Mouse (Mus musculus) adrenal gland, postnatal 36 days (tissue): Measurements from ENCODE around the gene Htr1f. TPM values are rescaled to one million over a fixed set of nuclear protein-coding genes. Genes with fewer than 3 reads are reported as not detected.

ENCODE experiments used
- DNase-seq, 2 experiments: peaks; one replicate each; pipeline ENCODE4 v3.0.0; 2021; ENCODE audit warnings: mixed read lengths in 1 of 2
- total RNA-seq, 2 experiments: library from RNA; stranded (reverse); gene quantifications; 2 replicates each; pipeline ENCODE4 v1.2.3; 2021

Gene Htr1f
- total RNA-seq, 2 experiments from 2014 or later, result not detected

DNA sequence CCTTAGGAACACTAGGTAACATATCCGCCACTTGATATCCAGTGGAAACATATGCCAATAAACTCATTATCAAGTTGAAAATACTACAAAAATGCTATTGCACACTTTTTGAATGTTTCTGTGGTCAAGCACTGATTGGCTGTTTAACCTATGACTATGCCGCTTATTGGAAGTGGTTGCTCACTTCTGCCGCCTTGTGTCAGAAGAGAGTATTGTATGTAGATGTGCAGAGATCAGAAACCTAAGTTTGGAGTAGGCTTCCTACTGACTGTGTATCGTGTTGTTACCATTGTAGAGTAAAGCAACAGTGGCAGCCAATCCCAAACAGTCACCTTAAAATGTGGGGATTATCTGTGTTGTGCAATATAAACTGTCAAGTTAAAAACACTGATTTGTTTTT lies 144.0 kb downstream of the Htr1f start:
- peak in 1 of 2 experiments; percentile 7 for DNase-seq

DNA sequence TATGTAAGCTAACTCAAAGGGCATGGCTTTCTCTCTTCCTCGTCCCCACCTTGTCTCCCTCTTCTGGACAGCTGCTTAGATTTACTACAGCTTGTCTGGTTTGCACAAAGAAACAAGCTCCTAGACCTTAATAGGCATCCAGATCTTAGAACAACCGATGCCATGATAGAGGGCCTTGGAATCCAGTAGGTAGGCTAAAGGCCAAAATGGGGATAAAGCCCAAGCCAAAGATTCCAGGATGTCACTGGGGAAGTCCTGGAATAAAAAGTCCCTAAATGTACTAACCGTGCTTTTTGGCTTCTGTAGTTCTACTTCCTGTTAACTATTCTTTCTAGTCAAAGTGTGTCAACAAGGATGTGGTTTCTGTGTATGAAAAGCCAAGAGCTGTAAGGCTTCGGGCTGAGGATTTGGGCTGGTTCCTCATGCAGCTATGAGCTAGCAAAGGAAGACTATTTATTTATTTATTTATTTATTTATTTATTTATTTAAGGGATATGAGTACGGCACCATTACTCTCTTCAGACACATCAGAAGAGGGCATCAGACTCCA lies 163.9 kb downstream of the Htr1f start:
- DNase-seq, result no peak

DNA sequence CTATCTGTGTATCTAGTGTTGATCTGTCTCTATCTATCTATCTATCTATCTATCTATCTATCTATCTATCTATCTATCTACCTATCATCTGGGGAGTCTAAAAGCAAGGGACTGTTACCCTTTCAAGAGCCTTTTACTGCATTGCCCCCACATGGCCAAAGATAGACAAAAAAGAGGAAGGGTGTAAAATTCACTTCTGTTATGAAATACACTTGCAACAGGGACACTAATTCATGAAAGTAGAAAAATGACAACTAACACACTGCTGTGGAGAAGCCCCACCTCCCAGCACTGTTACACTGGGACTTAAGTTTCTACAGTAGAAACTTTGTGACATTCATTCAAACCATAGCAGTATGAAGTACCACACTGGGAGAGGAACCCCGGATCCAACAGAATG lies 170.9 kb downstream of the Htr1f start:
- no peak for DNase-seq

DNA sequence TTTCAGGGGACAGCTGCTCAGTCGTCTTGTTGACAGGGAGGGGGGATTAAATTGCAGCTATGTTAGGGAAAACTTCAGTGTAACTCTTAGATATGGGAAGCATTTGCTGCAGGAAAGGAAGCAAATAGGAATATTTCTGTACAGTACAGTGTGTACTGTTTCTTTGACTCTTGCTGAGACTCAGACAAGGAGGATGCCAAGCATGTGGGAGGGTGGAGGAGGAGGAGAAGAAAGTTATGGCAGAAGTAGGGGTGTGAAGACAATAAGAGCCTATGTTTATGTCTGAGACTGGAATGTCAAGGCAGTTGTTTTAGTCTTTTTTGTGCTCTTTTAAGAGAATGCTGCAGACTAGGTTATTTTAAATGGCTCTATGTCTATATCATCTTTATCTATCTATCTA lies 171.6 kb downstream of the Htr1f start:
- no peak for DNase-seq

DNA sequence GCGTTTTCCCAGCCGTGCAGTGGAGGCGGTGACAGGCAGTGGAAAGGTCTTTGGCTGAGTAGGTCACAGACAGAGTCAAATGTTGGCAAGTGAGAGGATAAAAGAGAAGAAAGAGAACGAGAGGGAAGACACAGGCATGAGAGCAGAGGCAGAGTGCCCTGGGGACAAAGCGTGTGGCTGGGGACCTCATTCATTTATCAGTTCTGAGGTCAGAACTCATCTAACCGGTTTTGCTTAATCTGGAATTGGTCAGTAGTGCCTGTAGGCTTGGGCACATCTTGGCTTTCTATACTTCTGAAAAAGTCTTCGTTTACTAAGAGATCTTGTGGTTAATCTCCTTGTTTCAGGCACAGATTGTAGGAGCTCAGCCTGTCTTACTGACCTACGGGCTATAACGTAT lies 182.2 kb downstream of the Htr1f start:
- DNase-seq, result no peak

DNA sequence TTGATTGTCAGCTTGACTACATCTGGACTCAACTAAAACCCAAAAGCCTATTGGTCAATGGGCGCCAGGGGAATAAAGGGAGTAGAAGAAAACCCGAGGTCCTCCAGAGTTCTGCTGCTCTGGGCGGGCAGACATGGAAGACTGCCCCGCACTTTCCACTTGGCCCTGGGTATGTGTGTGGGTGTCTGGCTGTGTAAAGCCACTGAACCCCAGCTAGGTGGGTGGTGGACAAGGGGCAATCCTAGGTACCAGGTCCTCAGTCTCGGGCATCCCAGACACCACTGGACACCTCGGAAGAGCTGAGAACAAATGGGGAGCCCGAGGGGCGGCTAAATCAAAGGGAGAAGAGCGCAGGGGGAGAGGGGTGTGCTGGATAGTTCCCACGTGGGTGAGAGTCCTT lies 196.9 kb downstream of the Htr1f start:
- DNase-seq, result no peak

DNA sequence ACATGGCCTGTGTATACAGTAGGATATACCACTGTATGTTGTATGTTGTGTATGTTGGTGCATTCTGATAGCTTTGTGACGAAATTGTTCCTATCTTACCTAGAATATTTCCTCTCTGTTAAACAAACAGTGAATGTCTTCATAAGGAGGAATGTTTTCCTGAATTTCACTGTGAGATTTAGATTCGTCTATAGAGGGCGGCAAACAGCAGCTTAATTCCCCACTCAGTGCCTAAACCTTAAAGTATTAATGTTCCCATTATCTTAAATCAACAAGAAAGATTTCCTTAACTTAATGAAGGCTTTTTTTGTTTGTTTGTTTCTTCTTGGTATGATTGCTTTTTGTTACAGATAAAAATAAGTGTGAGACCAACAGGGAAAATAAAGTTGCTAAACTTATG lies 198.5 kb downstream of the Htr1f start:
- peak in 1 of 2 experiments; percentile 24 for DNase-seq

DNA sequence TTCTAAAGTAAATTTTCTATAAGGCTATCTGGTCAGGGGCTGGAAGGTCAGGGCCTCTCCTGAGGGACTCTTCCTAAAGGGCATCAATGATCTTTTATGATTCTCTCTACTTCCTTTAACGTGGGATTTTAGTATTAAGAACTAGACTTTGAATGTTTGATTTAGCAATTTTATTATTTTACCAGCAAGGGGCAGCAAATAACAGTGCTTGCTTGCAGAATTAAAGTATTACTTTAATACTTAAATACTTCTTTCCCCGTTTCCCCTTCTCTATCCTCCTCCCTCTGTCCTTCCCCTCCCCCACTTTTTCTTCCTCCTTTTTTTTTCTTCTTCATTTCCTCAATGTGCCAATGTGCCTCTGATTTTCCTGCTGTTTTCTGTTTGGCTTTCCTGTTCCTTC lies 202.3 kb downstream of the Htr1f start:
- DNase-seq, result no peak

DNA sequence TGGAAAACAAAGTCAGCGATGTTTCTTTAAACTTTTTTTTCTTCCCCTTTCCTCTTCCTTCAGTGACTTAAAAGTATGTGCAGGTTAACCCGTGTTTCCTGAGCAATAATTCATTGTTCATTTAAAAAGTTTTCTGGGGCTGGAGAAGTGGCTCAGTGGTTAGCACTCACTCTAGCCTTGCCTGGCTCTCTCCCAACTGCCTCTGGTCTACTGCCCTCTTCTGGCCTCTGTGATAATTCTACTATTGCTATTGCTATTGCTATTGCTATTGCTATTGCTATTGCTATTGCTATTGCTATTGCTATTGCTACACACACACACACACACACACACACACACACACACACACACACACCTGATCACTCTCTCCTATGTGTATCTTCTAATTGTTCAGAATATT lies 206.6 kb downstream of the Htr1f start:
- peak; percentile 27 to 57 for DNase-seq

DNA sequence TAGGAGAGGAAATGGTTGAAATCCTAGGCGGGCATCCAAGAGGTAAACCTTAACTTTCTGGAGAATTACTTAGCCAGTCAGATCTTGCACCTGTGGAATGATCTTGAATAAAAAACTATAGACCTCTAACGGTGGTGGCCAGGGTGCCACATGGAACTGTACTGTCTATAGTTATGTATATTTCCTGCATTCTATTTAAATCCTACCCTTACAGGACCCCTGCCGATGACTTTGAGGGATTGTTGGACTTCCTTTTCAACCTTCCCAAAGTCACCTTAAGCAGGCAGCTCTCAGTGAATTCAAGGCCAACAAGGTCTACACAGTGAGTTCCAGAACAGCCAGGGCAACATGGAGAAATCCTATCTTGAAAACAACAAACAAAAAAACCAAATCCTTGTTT lies 216.2 kb downstream of the Htr1f start:
- DNase-seq, result no peak

DNA sequence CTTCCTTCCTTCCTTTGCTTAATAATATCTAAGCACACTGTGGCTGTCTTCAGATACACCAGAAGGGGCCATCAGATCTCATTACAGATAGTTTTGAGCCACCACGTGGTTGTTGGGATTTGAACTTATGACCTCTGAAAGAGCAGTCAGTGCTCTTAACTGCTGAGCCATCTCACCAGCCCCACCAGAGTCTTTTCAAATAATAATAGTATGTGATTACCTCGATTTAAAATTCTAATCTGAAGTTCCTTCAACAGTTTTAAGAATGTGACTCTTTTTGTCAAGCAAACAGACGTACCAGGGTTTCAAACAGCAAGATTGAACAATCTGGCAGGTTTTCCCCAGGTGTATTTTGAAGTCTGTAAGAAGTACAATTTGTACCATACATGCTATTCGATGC lies 220.1 kb downstream of the Htr1f start:
- DNase-seq, result no peak

DNA sequence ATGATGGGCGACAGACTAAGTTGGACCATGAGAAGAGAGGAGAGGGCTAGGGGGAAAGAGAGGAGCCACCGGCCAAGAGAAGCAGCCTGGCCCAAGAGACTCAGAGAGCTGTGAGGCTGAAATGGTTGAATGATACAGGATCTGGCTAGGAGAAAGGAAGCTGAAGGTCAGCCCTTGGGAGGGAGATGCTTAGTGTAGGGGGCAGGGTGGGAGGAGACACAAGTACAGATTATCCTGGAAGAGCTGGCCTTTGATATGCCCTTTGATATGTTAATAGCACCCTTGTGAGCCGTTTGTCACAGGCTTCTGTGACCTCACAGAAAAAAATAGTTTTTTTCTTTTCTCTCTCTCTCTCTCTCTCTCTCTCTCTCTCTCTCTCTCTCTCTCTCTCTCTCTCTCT lies 220.5 kb downstream of the Htr1f start:
- peak; percentile 43 to 64 for DNase-seq

DNA sequence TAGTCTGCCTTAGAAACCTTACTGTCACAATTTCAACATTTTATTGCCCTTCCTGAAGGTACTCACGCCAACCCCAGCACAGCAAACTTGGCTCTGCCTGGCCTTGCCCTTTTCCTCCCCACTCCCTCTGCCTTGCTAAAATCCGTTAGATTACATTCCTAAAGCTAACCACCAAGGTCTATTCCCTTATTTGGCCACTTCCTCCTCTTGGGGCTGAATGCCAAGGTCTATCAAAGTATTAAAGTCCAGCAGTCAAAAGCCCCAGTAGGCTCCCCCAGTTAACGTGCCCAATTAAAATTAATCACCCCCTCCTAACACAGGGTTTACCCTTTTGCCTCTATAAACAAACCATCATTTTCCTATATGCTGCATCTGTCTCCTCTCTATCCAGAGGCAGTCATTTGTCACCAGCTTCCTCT lies 221.2 kb downstream of the Htr1f start:
- DNase-seq, result peak; percentile 78 to 79

DNA sequence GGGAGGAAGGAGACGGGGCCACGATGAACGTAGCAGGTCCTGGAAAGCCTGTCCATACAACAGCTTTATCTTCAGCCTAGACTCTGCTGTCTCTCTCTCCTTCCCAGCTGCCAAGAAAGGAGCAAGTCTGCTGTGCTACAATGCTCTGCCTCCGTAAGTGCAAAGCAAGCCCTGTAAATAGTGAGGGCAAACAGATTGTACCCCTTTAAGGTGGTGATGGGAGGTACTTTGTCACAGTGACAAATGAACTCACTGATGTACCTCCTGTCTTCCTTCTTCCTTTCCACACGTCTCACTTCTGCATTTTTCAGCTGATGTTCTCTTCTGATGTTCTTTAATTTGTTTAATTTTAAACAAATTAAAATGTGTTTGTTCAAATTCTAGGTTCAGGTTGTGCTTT lies 221.8 kb downstream of the Htr1f start:
- DNase-seq, result peak; percentile 21 to 25

DNA sequence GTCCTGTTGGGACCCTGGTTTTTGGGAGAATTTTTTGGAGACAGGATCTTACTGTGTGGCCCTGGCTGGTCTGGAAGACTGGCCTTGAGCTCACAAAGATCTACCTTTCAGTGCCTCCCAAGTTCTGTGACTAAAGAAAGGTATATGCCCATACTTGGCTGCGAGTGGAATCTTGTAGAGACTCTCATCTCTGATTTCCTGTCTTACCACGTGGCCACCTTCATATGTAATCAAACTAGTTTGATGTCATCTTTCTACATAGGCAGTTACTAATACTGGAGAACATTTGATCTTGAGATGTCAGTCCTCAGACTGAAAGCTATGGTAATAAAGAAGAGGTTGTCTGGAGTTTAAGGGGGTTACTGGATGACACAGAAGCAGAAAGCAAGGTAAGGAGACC lies 224.2 kb downstream of the Htr1f start:
- no peak for DNase-seq

DNA sequence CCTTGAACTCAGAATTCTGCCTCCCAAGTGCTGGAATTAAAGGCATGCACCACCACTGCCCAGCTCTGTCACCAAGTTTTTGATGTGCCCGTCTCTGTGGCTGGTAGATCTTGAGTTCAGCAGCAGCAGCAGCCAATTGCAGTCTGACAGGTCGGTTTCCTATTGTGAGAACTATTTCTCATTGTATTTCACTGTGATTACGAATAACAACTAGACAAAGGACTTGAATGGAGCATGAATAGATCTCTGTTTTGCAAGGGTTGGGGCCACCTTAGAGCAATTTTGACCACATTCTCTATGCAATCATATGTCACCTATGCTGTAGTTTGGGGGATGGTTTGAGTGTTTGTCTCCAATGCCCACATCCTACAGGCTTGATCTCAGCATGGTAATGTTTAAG lies 224.7 kb downstream of the Htr1f start:
- DNase-seq, result no peak

DNA sequence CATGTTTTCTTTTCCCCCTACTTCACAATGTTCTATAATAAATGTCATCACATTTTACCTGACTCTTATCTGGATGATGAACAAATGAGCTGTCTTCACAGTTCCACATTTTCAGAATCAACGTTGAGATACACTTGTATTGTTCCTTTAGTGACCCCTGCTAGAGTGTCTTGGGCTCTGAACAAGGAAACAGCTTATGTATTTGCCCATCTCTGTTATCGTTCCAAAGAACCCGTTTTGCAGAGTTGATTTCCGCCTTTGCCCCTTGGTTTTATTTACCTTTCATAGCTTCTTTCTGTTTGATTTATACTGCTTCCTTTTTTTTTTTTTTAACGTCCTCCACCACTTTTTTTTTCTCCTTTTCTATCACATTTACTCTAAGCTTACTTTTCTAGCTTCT lies 225.9 kb downstream of the Htr1f start:
- no peak for DNase-seq

DNA sequence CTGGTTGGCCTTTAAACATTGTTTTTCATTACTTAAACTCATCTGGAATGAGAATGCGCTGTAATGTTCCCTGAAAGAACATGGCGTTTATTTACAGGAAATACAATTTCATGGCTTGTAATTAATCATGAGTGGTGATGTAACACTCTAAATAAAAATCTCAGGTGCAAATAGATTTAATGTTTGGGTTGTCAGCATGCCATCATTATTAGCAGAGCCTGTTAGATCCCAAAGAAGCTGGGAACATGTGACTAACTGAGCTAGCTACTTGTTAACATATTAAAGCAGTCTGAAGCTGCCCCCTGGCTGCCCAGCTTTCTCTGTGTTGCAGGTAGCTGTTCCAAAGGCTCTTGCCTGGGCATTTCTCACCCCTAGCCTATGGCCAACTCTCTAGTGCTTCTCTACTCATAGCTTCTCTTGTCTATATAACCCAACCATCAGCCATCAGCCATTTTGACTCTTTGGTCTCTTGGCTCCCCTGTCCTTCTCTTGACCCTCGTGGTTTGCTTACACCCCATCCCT lies 227.0 kb downstream of the Htr1f start:
- no peak for DNase-seq

DNA sequence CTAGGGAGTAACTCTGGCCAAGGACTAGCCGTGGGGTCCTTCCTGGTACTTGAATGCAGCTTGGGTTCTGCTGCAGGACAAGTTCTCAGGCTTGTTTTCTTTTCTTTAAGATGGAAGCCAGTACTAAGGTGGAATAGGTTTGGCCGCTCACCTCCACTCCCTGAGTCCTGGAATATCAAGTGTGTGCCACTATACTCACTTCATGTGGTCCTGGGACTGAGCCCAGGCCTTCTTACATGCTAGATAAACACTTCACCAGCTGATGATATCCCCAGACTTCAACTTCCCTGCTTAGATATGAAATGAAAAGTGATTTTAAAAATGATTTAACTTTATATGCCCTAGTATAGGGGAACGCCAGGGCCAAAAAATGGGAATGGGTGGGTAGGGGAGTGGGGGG lies 228.3 kb downstream of the Htr1f start:
- DNase-seq, result no peak

DNA sequence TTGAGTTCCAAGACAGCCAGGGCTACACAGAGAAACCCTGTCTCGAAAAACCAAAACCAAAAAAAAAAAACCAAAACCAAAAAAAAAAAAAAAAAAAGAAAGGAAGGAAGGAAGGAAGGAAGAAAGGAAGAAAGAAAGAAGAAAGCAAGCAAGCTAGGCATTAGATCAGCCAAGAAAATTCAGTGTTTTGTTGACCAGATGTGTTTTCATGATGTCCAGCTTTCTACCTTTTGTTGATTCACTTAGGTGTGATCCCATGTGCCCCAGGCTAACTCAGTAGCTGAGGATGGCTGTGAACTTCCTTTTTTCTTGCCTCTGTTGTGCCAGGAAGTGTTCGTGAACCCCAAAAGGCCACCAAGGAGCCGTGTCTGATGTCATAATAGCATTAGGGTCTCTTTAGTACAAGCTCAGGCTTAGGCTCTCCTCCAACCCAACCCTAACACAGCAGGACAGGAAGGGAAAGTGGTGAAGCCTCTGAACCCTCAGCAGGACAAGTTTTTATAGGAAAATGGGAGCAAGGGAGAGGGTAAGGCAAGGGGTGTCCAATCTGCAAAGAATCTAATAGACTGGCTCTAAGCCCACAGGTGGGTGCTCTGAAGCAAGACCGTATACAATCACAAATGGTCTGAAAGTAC lies 228.9 kb downstream of the Htr1f start:
- DNase-seq, result no peak

DNA sequence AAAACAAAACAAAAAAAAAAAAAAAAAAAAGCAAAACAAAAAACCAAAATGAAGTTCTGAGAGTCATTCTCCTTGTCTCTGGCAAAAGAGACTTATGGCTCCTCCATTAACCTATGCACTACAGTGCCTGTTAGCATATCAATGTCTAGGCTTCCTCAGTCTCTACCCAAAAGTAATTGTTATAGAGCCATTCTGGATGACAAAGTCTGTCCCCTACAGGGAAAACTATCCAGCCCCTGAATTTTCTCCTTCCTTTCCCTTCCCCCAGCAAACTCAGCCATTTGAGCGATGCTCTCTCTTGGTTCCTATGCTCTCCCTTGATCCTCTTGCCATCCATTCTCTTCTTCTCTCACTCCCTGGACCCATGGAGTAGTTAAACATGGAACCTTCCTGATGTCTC lies 229.8 kb downstream of the Htr1f start:
- DNase-seq, result no peak

DNA sequence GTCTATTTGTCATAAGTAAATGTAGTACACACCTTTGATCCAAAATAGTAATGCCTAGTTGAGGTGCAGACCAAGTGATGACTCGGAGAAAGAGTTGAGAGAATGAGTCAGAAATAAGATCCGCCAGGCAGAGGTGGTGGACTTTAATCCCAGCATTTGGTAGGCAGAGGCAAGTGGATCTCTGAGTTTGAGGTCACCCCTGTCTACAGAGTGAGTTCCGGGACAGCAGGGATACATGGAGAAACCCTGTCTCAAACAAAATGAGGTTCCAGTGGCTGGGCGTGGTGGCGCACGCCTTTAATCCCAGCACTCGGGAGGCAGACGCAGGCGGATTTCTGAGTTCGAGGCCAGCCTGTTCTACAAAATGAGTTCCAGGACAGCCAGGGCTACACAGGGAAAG lies 230.3 kb downstream of the Htr1f start:
- DNase-seq, result no peak
